Mouse (Mus musculus): Measurements from ENCODE around the gene Tmigd3.

Tmigd3 gene

DNA sequence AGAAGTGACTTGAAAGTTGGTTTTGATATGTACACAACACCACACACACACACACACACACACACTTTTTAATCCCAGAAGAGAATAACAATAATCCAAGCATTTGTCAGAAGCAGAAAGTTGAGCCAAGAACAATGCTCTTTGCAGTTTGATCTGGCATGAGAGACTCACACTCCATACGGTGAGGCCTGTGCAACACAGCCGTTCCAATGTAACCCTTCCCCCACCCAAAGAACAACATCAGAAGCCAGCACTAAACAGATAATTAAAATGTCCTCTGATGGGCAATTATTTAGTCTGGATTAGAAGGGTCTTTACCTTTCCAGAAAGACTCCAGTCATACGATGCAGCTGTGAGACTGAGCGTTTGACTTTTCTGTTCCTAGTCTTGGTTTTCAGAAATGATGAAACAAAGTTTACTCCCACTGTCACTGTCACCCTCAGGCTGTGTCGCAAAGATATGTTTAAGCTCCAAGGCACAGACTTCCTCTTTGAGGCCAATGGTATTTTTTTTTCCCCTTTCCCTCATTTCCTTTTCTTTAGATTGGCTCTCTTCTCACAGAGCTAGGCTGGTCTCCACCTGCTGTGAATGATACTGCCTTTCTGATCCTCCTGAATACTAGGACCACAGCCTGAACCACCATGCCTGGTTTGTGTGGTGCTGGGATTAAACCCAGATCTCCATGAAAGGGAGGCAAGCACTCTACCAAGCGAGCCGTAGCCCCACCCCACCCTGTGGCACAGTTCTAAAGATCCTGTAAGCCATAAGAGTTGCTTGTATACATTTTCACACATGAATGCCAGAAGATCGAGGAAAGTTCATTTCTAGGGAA is 61.8 kb downstream of the Tmigd3 start, which contains the start of gene I830077J02Rik:
TSS of gene I830077J02Rik (minus strand) at position 425 of the 832 bp plus-strand sequence.
- no peak for DNase-seq (ENCODE audit: low read depth, low spot score)

DNA sequence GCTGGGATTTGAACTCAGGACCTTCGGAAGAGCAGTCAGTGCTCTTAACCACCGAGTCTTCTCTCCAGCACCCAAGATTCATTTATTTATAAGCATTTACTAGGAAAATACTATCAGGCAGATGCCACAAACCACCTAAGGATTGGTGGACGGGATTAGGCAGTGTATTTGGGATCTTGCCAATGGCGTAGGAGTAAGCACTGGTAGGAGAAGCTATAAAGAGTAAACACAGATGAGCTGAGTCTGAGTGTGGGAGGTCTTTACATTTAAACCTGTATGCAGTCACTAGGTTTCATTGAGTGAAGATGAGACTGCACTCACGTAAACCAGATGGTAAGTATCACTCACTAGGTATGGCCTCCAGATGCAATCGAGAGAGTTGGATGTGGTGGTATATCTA is 63.2 kb downstream of the Tmigd3 start:
- no peak for DNase-seq (ENCODE audit: low read depth, low spot score)

DNA sequence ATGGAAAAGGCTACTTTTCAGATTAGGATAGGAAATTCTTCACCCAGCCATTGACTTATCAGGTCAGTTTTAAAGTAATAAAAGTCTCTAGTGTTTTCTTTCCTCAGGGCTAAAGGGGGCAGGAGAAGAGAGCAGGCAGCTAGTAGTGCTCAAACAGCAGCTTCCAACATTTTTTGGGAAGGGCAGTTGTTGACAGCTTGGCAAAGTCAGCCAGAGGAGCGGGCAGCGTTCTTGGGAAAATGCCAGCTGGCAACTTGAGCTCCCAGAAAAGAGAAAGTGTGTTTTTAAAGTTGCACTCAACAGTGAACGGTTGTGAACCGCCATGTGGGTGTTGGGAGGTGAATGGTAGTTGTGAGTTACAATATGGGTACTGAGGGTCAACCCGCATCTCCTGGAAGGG is 64.3 kb downstream of the Tmigd3 start:
- DNase-seq (ENCODE audit: low read depth, low spot score) = no peak

DNA sequence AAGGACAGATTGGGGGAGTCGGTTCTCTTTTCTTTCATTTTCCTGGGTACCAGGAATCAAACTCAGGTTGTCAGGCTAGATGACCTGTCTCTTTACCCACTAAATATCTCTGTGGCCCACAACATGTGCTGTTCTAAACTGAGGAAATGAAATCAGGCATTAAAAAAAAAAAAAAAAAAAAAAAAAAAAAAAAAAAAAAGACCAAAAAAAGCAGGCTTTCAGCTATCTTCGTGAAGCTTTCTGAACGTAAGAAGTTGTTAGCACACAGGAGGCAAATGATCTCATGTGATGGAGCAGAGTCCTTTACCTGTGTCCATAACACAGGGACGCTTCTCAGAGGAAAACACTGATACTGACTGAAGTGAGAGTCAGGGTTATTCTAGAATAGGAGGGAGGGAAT is 65.4 kb downstream of the Tmigd3 start:
- DNase-seq (ENCODE audit: low read depth, low spot score) = no peak

DNA sequence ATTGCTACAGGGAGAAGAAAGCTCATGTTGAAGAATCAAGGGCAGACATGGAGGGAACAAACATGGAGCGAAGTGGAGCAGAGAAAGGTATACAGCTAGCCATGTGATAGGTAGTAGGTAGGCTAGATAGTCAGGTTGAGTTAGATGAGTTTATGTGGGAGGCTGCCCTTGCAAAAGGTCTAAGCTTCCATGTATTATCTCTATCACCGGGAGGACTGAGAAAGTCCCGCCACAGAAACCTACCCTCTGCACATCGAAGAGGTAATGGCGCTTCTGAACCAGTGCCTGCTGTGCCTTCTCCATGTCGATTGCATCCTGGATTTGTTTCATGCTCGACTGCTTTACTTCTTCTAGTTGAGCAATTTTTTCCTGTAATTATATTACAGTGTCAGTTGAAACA is 80.6 kb downstream of the Tmigd3 start:
- no peak for DNase-seq (ENCODE audit: low read depth, low spot score)

DNA sequence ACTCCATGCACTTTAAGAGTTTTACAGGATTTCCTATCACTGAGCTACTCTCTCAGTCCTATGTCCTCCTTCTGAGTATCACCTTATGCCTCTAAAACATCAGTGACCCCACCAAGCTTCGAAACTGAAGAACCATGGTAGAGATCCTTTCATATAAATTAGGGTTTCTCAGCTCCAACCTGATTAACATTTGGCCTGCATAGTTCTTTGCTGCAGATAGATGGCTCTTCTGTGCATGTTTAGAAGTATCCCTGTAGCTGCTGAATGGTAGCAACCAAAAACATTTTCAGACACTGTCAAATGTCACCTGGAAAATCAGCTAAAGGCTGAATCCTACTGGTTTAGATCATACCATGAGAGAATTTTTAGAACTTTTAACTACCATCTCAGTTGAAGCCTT is 86.5 kb downstream of the Tmigd3 start:
- no peak for DNase-seq (ENCODE audit: low read depth, low spot score)

DNA sequence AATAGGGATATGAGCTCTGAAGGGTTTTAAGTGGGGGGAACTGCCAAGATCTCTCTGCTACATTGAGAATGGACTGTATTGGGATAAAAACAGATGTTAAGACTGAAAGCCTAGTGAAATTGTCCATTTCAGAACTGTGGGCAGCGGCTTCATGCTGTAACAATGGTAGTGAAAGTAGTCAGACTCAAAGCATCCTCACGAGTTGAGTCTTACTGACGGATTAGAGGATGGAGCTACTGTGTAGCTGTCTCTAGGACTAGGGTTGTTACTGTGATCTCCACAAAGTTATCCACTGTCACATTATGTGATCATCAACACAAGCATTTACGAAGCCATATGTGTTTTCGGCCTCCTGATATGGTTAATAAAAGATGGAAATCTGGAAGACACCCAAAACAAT is 87.5 kb downstream of the Tmigd3 start:
- DNase-seq (ENCODE audit: low read depth, low spot score) = no peak

DNA sequence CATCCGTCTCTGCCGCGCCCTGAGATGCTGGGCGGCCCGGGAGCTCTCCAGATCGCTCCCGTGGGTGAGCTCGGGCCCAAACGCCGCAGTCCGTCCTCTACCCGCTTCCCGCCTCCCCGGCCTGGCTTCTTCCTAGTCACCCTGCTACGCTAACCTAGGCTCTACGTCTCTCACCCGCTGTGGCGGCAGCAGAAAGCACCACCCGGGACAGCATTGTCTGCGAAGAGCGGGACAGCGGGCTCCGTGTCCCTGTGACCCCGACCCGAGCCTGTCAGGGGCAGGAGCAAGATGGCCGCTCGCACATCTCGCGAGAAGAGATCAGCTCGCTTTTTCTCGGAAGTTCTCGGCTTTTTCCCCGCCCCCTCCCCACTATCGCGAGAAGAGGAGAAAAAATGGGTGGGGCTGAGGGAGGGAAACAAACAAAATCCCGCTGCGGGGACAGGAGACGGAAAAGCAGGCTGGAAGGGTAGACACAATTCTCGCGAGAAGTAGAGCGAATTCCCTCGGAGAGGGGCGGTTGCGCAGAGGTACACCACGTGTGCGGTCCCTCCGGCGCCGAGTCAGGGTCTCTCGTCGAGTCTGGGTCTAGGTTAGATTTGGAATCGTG is 88.4 kb downstream of the Tmigd3 start, which contains the start of gene Wdr77:
TSS of gene Wdr77 (plus strand) at position 396 of the 607 bp plus-strand sequence.
- peak; percentile 99 for DNase-seq (ENCODE audit: low read depth, low spot score)

DNA sequence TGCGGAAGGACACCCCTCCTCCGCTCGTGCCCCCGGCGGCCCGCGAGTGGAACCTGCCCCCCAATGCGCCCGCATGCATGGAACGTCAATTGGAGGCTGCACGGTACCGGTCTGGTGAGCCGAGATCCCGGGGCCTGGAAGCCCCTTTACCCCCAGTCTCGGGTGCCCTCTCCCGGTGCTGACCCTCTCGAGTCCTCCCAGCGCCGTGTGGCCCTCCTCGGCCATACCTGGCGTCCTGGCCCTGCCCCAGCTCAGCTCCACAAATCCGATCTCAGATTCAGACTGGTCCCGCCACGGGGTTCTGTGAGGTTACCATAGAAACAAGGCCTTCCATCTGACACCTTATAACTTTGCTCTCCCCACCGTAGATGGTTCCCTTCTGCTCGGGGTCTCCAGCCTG is 88.9 kb downstream of the Tmigd3 start:
- peak; percentile 66 for DNase-seq (ENCODE audit: low read depth, low spot score)

DNA sequence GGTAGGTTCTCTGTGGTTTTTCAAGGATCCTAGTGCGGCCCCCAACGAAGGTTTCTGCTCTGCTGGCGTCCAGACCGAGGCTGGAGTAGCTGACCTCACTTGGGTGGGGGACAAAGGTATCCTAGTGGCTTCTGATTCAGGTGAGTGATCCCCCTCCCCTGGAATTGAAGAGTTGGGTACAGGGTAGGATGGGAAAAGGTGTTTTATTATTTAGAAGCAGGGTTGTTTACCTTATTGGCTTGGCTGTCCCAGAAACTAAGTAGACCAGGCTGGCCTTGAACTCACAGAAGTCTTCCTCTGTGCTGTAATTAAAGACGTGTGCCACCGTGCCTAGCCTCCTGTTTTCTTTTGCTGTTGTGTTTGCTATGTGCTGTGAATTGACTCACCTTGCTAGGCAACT is 89.3 kb downstream of the Tmigd3 start, which contains the start of gene Atp5f1:
TSS of gene Atp5f1 (minus strand) at position 101 of the 400 bp plus-strand sequence.
- DNase-seq (ENCODE audit: low read depth, low spot score) = no peak

DNA sequence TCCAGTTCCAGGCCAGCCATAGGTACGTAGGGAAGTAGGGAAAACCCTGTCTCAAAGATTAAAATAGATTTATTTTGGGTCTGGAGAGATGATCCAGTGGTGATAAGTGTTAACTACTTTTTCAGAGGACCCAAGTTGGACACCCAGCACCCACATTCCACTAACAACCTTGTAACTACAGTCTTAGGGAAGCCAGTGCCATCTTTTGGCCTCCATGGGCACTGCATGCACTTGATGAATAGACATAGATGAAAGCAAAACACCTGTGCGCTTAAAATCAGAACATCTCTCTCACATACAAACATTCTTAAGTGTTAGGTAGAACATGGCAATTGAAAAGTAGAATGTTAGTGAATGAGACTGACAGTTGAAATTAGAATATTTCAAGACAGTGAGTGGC is 90.0 kb downstream of the Tmigd3 start:
- DNase-seq (ENCODE audit: low read depth, low spot score) = peak; percentile 70

DNA sequence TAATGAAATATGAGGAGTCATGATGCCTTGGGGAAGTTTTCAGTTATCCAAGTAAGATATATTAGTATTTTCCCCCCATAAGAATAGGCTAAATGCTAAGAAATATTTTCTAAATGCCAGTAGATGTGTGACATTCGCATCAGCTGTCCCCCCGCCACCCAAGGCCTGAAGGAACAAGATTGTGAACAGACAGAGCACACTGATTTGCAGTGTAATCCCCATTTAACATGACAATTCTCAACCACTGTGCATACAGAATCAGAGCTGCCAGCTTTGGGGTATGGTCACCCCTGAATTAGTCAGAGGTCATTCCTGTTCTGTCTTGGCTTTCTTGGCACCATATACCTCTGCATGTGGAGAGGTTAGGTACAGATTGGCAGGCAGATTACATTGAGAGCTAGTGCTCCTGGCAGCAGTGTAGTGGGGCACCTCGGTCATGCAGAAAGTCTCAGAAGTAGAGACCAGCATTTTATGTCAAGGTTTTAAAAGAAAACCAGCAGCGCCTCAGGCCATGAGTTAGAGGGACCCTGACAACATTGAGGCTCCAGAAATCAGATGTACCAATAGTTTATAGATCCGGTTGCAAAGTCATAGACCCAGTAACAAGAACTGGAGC is 101.2 kb downstream of the Tmigd3 start:
- DNase-seq (ENCODE audit: low read depth, low spot score) = no peak

DNA sequence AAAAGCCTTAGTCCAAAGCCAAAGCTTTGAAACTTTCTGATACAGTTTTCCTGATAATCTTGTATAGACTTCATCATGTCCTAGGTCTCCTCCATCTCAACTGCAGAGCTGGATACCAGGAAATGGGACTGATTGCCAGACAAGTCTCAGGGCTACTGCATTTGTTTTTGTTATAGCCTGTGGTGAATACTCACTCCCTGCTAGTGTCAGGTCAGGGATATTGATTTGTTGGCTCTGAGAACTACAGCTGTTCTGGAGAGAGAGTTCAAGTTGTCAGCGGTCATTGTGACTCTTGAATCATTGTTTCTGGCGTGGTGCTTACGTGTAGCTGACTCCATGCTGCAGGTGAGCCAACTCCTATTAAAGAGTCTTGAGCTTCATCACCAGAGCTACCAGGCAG is 102.7 kb downstream of the Tmigd3 start, which contains the start of gene Ovgp1:
TSS of gene Ovgp1 (plus strand) at position 301 of the 400 bp plus-strand sequence.
- DNase-seq (ENCODE audit: low read depth, low spot score) = no peak

All from ZHBTc4 (cell line).